Mouse (Mus musculus) neural tube, embryonic 12.5 days (tissue): Measurements from ENCODE around the gene Ccdc82. TPM values are rescaled to one million over a fixed set of nuclear protein-coding genes. Genes with fewer than 3 reads are reported as not detected.

Experiments used
- ATAC-seq: fragments of 200-750 bp; cut with Nextera tagmentation; 2 replicates; pipeline ENCODE4 v1.8.0; 2017; ENCODE audit warnings: low read depth, mild to moderate bottlenecking, moderate TSS enrichment, moderate library complexity; ENCODE audit not compliant: low FRiP score
- H3K27ac ChIP-seq: fragments of 300-500 bp; sonication (generic); 2 replicates; pipeline ENCODE4 v1.5.1; 2016
- H3K27me3 ChIP-seq: fragments of 300-500 bp; sonication (generic); replicated peaks from 2 replicates; pipeline ENCODE4 v1.6.1; 2016; ENCODE audit warnings: mild to moderate bottlenecking
- H3K36me3 ChIP-seq: fragments of 300-500 bp; sonication (generic); 2 replicates; pipeline ENCODE4 v1.6.1; 2016; ENCODE audit warnings: mild to moderate bottlenecking
- H3K4me1 ChIP-seq: fragments of 300-500 bp; sonication (generic); 2 replicates; pipeline ENCODE4 v1.6.1; 2016
- H3K4me2 ChIP-seq: fragments of 300-500 bp; sonication (generic); replicated peaks from 2 replicates; pipeline ENCODE4 v1.6.1; 2016; ENCODE audit warnings: mild to moderate bottlenecking
- H3K4me3 ChIP-seq: fragments of 300-500 bp; sonication (generic); 2 replicates; pipeline ENCODE4 v1.5.1; 2016
- H3K9ac ChIP-seq: fragments of 300-500 bp; sonication (generic); 2 replicates; pipeline ENCODE4 v1.6.1; 2016; ENCODE audit warnings: mild to moderate bottlenecking
- H3K9me3 ChIP-seq: fragments of 300-500 bp; sonication (generic); 2 replicates; pipeline ENCODE4 v1.6.1; 2016; ENCODE audit warnings: mild to moderate bottlenecking
- WGBS: fragments of 180-500 bp; shearing (Covaris S2); methylation state at CpG from one replicate; pipeline ENCODE4 v1.1.7; 2016; 5-methylcytosine and 5-hydroxymethylcytosine counted together
- polyA plus RNA-seq: library from polyadenylated mRNA; unstranded; fragments of >200 nt; fragmentation: Nextera tagmentation; extraction: Ambion mirVana; gene quantifications from 2 replicates; pipeline ENCODE4 v1.2.1, GENCODE M21; 2016

Ccdc82 gene
- polyA plus RNA-seq, 1 experiment from 2014 or later = 13.4 TPM

DNA sequence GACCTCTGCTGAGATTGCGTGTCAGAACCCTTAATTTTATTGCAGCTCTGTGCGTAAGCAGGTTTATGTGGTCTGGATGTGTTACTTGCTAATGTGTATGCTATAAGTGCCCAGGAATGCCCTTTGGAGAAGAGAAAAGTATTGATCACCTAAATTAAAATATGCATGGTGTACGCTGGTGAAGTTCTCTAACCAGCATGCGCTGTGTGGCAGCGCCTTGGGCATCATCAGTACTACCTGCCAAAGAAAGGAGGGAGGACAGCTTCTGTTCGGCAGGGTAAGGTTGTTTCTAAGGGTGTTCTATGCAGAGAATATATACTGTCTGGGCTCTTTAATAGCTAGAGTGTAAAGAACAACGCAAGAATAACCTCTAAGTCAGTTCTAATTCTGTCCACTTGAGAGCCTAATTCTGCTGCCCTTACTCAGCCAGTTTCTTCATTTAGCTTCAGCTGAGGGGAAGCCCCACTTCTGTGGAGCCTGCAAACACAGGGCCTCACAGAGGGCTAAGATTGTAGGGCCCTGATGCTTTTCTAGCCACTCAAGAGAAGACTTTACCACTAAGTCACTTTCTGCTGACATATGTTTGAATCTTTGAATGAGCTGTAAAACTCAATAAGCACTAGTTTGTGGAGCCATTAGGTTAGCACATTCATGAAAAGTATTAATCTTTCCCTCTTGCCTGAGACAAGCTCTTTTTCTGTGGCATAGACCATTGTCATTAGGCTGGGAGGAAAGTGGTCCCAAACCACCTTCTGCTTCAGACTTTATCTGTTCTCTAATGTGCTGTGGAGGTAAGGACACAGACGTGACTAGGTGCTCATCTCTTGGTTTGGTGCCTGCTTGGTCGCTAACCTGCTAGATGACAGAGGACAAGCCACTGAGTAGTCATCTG is 54.4 kb downstream of the Ccdc82 start:
- H3K27ac ChIP-seq = no peak overlapping the region
- H3K4me3 ChIP-seq = 0 out of 2 replicates have a peak overlapping the region, but pooled peaks have one; percentile 64
- H3K36me3 ChIP-seq = no peaks in the 10 kb centered on the region
- no peaks in the 10 kb centered on the region for H3K9me3 ChIP-seq
- no peaks in the 10 kb centered on the region for H3K27me3 ChIP-seq
- H3K4me2 ChIP-seq = peak overlapping the region; percentile 96
- 44% methylated on average over 9 of the region's 9 CpGs for WGBS
- peak overlapping the region; percentile 33; the same call in 1 of the 2 replicates for H3K9ac ChIP-seq
- H3K4me1 ChIP-seq = peaks cover 71% of the 10 kb centered on the region
- no peak for ATAC-seq

DNA sequence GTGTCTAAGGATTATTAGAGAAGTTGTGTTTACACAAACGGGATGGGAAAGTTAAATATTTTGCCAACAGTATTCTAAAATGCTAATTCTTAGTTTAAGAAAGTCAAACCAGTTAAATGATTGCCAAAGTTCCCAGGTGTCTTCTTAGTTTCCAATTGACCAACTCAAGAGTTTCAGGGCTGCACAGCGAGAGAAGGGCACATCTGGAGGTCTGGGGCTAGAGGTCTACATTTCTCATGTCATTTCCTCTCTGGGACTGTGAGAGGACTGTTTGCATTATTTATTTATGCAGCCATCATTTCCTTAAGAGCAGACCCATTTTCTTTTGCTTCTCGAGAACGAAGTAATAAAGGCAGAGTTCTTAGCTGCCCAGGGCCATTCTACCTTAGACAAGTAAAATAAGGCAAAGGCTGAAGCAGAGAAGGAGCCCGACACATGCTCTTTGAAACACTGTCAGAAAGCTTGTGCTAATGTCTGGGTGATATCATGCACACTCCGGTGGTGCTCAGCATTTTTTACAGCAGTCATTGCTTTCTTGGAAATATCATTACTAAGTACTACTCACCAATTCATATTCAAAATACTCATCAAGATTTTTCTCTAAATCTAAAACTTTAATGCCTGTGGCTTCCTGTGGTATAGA is 55.5 kb downstream of the Ccdc82 start:
- Histone ChIP-seq H3K27me3 (no peaks in the 10 kb centered on the region), H3K4me2 (peak overlapping the region; percentile 96), H3K9me3 (no peaks in the 10 kb centered on the region), H3K4me1 (peaks cover 80% of the 10 kb centered on the region), H3K9ac (no peak overlapping the region), H3K36me3 (no peaks in the 10 kb centered on the region), H3K4me3 (no peak overlapping the region), H3K27ac (no peak overlapping the region)
- ATAC-seq = no peak
- WGBS = 37% methylated on average over 6 of the region's 6 CpGs

DNA sequence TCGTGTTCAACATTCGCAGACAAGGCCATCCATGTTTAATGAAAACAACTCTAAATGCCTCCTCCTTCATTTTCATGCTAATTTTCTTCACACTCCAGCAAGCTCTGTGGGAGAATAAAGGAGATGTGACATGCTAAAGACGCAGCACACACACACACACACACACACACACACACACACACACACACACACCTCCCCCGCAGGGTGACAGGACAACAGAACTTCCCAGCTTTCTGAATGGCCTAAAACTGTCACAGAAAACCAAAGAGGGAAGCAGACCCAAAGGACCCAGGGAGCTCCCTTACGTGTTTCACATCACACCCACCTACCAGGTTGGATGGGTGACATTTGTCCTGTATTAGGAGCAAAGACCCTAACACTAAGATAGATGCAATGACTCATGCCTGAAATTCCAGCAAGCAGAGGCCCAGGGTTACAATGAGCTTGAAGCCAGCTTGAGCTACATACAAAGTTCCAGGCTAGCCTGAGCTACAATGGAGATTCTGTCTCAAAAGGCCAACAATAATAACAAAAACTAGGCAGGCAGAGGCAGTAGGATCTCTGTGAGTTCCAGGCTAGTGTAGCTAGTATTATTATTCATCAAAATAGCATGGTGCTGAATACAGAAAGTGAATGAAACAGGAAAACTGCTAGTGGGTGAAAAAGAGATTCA is 56.5 kb downstream of the Ccdc82 start:
- H3K27me3 ChIP-seq = no peaks in the 10 kb centered on the region
- H3K9me3 ChIP-seq = no peaks in the 10 kb centered on the region
- H3K27ac ChIP-seq = no peak overlapping the region
- H3K9ac ChIP-seq = no peak overlapping the region
- 29% methylated on average over 5 of the region's 5 CpGs for WGBS
- peak overlapping the region; percentile 96; the same call in 1 of the 2 replicates for H3K4me2 ChIP-seq
- ATAC-seq = peak; percentile 14; the same call in 1 of the 2 replicates
- H3K36me3 ChIP-seq = no peaks in the 10 kb centered on the region
- H3K4me3 ChIP-seq = no peak overlapping the region
- peaks cover 81% of the 10 kb centered on the region for H3K4me1 ChIP-seq

DNA sequence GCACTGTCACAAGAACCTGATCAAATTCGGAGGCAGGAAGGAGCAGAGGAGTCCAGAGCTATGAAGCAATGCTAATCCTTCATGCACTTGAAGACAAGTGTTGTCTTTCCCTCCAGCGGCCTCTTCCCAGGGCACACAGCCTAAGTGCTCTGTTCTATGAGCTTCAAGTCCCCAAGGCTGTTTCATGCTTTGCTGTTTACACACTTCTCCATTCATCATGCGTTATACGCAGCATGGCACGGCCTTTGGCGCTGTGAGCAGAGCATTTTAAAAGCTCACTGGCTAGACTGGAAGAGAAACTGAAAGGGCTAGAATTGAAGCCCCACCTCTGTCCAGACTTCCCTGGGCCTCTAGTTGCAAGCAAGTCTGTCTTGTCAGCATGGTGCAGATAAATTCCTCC is 57.2 kb downstream of the Ccdc82 start:
- 0 out of 2 replicates have a peak overlapping the region, but pooled peaks have one; percentile 5 for H3K4me2 ChIP-seq

DNA sequence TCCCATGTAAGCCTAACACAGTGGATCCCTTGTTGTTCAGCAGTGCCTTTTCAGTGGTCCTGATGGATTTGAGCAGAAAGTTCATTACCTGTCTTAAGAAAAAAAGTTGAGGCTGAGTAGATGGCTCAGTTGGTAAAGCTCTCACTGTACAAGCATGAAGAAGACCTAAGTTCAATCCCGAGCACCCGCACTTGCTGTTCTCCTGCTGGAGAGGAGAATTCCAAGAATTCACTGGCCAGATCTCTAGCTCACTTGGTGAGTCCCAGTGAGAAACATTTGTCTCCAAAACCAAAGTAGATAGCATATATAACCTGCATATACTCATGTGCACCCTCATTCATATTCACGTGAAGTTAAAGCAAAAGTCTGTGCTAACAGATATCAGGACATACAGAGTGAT is 59.7 kb downstream of the Ccdc82 start:
- H3K4me3 ChIP-seq = no peak overlapping the region
- no peak overlapping the region for H3K27ac ChIP-seq
- no peaks in the 10 kb centered on the region for H3K36me3 ChIP-seq
- no peaks in the 10 kb centered on the region for H3K9me3 ChIP-seq
- 92% methylated on average over 3 of the region's 3 CpGs for WGBS
- H3K4me1 ChIP-seq = peaks cover 72% of the 10 kb centered on the region
- H3K4me2 ChIP-seq = no peak overlapping the region
- ATAC-seq = no peak
- no peaks in the 10 kb centered on the region for H3K27me3 ChIP-seq
- no peak overlapping the region for H3K9ac ChIP-seq

More for the DNA sequence above, 57.2 kb downstream of the Ccdc82 start:
- Histone ChIP-seq H3K9me3 (no peaks in the 10 kb centered on the region), H3K4me1 (peaks cover 81% of the 10 kb centered on the region), H3K9ac (no peak overlapping the region), H3K36me3 (no peaks in the 10 kb centered on the region), H3K27ac (no peak overlapping the region), H3K27me3 (no peaks in the 10 kb centered on the region), H3K4me3 (no peak overlapping the region)
- ATAC-seq = no peak
- 30% methylated on average over 6 of the region's 6 CpGs for WGBS

DNA sequence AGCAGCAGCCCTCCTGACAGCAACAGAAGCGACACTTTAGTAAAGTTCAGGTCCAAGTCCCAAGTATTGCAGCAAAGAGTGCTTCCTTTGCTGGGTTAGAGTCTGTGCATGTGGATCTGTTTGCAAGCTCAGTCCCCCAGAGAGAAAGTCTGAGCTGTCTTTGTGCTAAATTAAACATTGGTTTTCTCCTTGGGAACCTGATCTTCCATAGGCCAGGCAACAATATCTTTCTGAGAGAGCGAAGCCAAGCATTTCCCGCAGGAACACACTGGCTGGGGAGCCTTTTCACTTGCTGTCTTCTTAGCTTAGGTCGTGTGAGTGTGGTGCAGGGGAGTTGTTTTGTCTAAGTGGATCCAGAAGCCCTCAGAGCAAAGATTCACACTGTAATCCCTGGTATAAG is 60.5 kb downstream of the Ccdc82 start:
- Histone ChIP-seq H3K9ac (no peak overlapping the region), H3K36me3 (no peaks in the 10 kb centered on the region), H3K9me3 (no peaks in the 10 kb centered on the region), H3K4me1 (peaks cover 64% of the 10 kb centered on the region), H3K27ac (no peak overlapping the region), H3K4me3 (no peak overlapping the region), H3K4me2 (no peak overlapping the region), H3K27me3 (no peaks in the 10 kb centered on the region)
- no peak for ATAC-seq
- WGBS = 62% methylated on average over 4 of the region's 4 CpGs

DNA sequence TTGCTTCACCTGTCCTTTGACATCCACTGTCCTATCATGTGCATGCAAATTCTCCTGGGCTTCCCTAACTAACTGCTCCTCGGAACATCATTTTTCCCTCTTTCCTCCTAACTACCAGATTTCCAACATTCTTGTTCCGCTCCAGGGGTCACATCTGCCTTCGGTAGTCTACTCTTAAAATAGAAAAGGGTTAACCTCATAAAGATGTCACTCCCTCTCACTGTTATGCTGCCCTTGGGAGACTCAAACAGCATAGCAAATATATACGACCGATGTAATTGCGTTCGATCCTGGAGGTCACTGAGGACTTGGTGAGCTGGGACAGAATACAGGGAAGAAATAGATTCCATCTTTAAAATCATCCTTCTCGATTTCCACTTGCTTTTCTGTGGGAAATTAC is 62.0 kb downstream of the Ccdc82 start:
- WGBS = 37% methylated on average over 8 of the region's 8 CpGs
- Histone ChIP-seq H3K4me1 (peaks cover 52% of the 10 kb centered on the region), H3K4me3 (no peak overlapping the region), H3K27ac (no peak overlapping the region), H3K4me2 (no peak overlapping the region), H3K27me3 (no peaks in the 10 kb centered on the region), H3K9me3 (no peaks in the 10 kb centered on the region), H3K36me3 (no peaks in the 10 kb centered on the region), H3K9ac (no peak overlapping the region)
- peak; percentile 46 for ATAC-seq

DNA sequence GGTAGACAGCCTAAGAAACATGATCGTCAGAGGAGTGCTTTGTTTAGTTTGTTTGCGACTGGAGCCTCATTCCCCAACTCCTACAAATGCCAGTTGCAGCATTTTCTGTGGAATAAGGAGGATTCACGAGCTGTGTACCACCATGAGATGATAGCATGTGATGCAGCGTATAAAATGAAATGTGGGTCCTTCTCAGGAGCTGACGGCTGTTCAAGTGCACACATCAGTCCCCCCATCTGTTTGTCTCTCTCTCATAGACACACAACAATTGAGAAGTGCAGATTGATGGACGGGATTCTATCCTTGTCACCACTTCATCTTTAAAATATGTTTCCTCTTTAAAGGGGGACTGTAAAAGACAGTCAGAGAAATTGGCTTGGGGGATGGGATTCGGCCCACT is 63.1 kb downstream of the Ccdc82 start:
- peak; percentile 23; the same call in 1 of the 2 replicates for ATAC-seq
- Histone ChIP-seq H3K36me3 (no peaks in the 10 kb centered on the region), H3K4me2 (no peak overlapping the region), H3K9ac (no peak overlapping the region), H3K9me3 (no peaks in the 10 kb centered on the region), H3K4me1 (peaks cover 45% of the 10 kb centered on the region), H3K4me3 (no peak overlapping the region), H3K27me3 (no peaks in the 10 kb centered on the region), H3K27ac (no peak overlapping the region)
- WGBS = 59% methylated on average over 7 of the region's 7 CpGs

DNA sequence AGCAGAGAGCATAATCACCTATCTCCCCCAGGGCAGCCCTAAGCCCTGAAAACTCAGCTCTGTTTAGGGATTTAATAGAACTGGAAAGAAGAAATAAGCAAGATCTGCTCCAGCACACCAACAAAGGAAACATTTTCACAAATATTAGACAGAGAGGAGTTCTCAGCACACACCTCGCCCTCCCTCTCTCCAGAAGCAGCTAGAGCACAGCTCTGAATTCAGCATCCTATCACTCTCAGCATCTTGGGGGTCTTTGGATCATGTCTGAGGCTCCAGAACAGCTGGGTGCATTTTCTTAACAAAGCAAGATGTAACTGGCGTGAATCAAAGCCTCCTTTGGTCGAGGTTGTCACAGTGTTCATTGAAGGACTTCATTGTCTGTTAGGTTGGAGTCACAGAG is 63.5 kb downstream of the Ccdc82 start:
- Histone ChIP-seq H3K36me3 (no peaks in the 10 kb centered on the region), H3K9me3 (no peaks in the 10 kb centered on the region), H3K9ac (no peak overlapping the region), H3K4me2 (no peak overlapping the region), H3K27me3 (no peaks in the 10 kb centered on the region), H3K27ac (peak overlapping the region; percentile 23; the same call in 1 of the 2 replicates), H3K4me3 (no peak overlapping the region), H3K4me1 (peaks cover 45% of the 10 kb centered on the region)
- WGBS = 30% methylated on average over 3 of the region's 3 CpGs
- no peak for ATAC-seq

DNA sequence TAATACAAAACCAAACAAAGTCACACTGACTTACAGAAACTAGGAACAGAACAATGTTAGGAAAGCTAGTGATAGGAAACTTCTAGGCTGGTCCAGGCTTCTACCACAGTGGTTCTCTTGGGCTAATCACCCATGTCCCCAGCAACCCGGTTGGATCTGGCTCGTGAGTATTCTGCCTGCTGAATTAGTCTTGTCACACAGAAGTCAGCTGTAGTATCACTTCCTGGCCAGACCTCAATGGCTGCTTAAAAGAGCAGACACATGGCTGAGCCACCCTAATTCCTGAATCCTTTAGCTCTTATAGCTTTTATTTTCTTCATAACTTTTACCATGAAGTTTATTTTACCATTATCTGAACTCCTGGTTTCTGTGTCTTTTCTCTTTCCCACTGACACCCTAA is 64.3 kb downstream of the Ccdc82 start:
- Histone ChIP-seq H3K36me3 (no peaks in the 10 kb centered on the region), H3K4me2 (no peak overlapping the region), H3K4me3 (no peak overlapping the region), H3K27me3 (no peaks in the 10 kb centered on the region), H3K4me1 (peaks cover 45% of the 10 kb centered on the region), H3K9me3 (no peaks in the 10 kb centered on the region), H3K9ac (no peak overlapping the region), H3K27ac (no peak overlapping the region)
- ATAC-seq = no peak
- WGBS = 51% methylated on average over 2 of the region's 2 CpGs

DNA sequence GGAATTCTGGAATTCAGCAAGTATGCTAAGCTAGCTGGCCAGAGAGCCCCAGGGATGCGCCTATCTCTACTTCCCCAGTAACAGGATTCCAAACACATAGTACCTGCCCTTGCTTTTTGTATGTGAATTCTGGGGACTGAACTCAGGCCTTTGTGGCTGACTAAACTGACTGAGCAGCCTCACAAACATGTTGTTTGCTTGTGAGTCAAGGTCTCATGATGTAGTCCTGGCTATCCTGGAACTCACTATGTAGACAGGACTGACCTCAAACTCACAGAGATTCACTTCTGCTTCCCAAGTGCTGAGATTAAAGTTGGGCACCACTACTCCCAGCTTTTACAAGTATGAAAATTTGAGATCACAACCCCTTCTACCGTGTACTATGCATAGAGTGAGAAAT is 67.2 kb downstream of the Ccdc82 start:
- H3K4me3 ChIP-seq = no peak overlapping the region
- no peak for ATAC-seq
- 92% methylated on average over 2 of the region's 2 CpGs for WGBS
- no peak overlapping the region for H3K27ac ChIP-seq
- no peaks in the 10 kb centered on the region for H3K9me3 ChIP-seq
- no peaks in the 10 kb centered on the region for H3K27me3 ChIP-seq
- no peaks in the 10 kb centered on the region for H3K36me3 ChIP-seq
- H3K4me2 ChIP-seq = no peak overlapping the region
- H3K9ac ChIP-seq = no peak overlapping the region
- H3K4me1 ChIP-seq = peaks cover 20% of the 10 kb centered on the region

DNA sequence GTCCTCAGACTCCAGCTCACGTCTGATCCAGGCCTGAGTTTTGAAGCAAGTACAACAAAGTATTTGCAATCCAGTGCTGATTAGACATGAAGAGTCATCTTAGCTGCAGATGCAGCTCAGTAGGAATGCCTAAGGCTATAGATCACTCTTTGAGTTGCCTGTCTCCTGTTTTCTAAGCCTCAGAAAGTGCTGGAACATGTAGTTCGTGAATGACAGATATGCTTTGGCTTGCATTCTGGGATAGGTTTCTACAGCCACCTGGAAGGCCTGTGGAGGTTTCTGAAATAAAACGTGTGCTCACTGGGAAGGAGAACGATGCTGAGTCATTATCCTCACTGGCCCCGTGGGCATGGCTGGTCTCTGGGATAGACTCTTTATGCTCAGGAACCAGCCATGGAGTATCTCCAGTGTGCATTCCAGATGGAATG is 67.8 kb downstream of the Ccdc82 start:
- Histone ChIP-seq H3K27me3 (no peaks in the 10 kb centered on the region), H3K9me3 (no peaks in the 10 kb centered on the region), H3K27ac (no peak overlapping the region), H3K9ac (no peak overlapping the region), H3K4me1 (peaks cover 16% of the 10 kb centered on the region), H3K4me3 (no peak overlapping the region), H3K4me2 (no peak overlapping the region), H3K36me3 (no peaks in the 10 kb centered on the region)
- no peak for ATAC-seq
- 79% methylated on average over 5 of the region's 5 CpGs for WGBS
